Mouse (Mus musculus) hindbrain, embryonic 15.5 days (tissue): ENCODE measurements around the gene Sipa1l3. TPM values are rescaled to one million over a fixed set of nuclear protein-coding genes. Genes with fewer than 3 reads are reported as not detected.

Source experiments
- ATAC-seq: fragments of 200-750 bp; cut with Nextera tagmentation; 2 replicates; pipeline ENCODE4 v1.8.0; 2017; ENCODE audit warnings: low read depth, moderate number of reproducible peaks, moderate TSS enrichment; ENCODE audit not compliant: low FRiP score
- H3K27ac ChIP-seq: fragments of 300-500 bp; sonication (generic); replicated peaks from 2 replicates; pipeline ENCODE4 v1.5.1; 2015; ENCODE audit warnings: mild to moderate bottlenecking, inconsistent platforms
- H3K27me3 ChIP-seq: fragments of 300-500 bp; sonication (generic); 2 replicates; pipeline ENCODE4 v1.6.1; 2015; ENCODE audit warnings: control low read depth, inconsistent platforms
- H3K36me3 ChIP-seq: fragments of 300-500 bp; sonication (generic); 2 replicates; pipeline ENCODE4 v1.6.1; 2015; ENCODE audit warnings: control low read depth, inconsistent platforms
- H3K4me1 ChIP-seq: fragments of 300-500 bp; sonication (generic); replicated peaks from 2 replicates; pipeline ENCODE4 v1.6.1; 2015; ENCODE audit warnings: control low read depth, inconsistent platforms
- H3K4me2 ChIP-seq: fragments of 300-500 bp; sonication (generic); 2 replicates; pipeline ENCODE4 v1.6.1; 2015; ENCODE audit warnings: moderate library complexity, mild to moderate bottlenecking, inconsistent platforms
- H3K4me3 ChIP-seq: fragments of 300-500 bp; sonication (generic); 2 replicates; pipeline ENCODE4 v1.5.1; 2015; ENCODE audit warnings: mild to moderate bottlenecking, inconsistent platforms
- H3K9ac ChIP-seq: fragments of 300-500 bp; sonication (generic); 2 replicates; pipeline ENCODE4 v1.6.1; 2015; ENCODE audit warnings: inconsistent platforms
- H3K9me3 ChIP-seq: fragments of 300-500 bp; sonication (generic); 2 replicates; pipeline ENCODE4 v1.6.1; 2016; ENCODE audit warnings: control low read depth, inconsistent platforms
- WGBS: fragments of 180-500 bp; shearing (Covaris S2); methylation state at CpG from one replicate; pipeline ENCODE4 v1.1.7; 2015; 5-methylcytosine and 5-hydroxymethylcytosine counted together
- polyA plus RNA-seq: library from polyadenylated mRNA; unstranded; fragments of >200 nt; fragmentation: Nextera tagmentation; extraction: Ambion mirVana; gene quantifications from 2 replicates; pipeline ENCODE4 v1.2.1, GENCODE M21; 2015

Gene Sipa1l3
- polyA plus RNA-seq, 1 experiment from 2014 or later: 23.3 TPM

DNA sequence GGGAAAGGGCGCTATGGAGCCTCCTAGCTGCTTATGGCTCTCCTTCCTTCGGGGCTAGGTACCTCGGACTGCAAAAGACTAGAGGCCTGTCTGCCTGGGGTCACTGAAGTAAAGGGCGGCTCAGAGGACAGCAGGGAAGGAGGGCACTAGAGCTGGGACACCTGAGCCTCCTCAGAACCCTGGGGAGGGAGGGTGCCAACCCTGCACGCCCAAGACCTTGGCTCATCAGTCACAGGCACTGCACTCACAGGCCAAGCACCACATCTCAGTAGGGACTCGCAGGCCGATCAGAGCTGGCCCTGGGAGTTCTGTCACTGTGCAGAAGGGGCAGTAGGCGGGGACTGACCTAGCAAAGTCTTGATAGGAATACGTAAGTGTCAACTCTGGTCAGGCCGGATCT, 81.4 kb downstream of the Sipa1l3 start:
- H3K27me3 ChIP-seq: no peaks in the 10 kb centered on the region
- no peak for ATAC-seq
- H3K4me3 ChIP-seq: no peak overlapping the region
- no peaks in the 10 kb centered on the region for H3K36me3 ChIP-seq
- H3K9me3 ChIP-seq: no peaks in the 10 kb centered on the region
- H3K9ac ChIP-seq: no peak overlapping the region
- peaks cover 52% of the 10 kb centered on the region for H3K4me1 ChIP-seq
- no peak overlapping the region for H3K27ac ChIP-seq
- no peak overlapping the region for H3K4me2 ChIP-seq
- 69% methylated on average over 10 of the region's 10 CpGs for WGBS

DNA sequence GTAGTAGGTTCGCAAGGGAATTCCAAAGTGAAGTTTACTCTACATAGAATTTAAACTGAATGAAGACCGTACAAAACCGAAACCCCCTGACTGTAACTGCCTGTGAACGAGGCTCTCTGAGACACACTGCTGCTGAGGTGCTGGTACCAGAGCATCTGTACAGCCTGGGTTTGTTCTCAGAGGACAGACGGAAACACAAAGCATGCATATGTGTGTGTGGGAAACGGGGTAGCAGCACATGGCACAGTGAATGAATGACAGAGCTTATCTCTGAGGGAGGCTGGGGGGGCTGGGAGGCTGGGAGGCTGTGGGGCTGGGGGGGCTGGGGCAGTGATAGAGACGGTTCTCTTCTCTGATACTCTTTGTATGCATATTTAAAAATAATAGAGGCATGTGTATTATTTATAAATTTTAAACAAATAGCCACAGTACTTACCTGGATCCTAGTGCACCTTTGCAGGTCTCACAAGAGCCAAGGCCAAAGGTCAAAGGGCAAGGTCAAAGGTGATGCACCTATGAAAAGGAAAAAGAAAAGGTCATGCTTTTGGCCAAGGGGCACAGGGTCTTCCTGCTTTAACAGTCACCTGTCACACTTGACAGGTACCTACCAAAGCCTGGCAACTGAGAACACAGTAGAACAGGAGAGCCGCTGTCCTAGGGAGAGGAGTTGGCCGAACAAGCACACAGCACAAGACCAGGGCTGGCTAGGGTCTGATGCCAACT, 84.0 kb downstream of the Sipa1l3 start:
- Histone ChIP-seq H3K9me3 (no peaks in the 10 kb centered on the region), H3K27ac (no peak overlapping the region), H3K4me1 (peaks cover 57% of the 10 kb centered on the region), H3K36me3 (no peaks in the 10 kb centered on the region), H3K9ac (no peak overlapping the region), H3K4me3 (no peak overlapping the region), H3K4me2 (no peak overlapping the region), H3K27me3 (no peaks in the 10 kb centered on the region)
- WGBS: 79% methylated on average over 9 of the region's 9 CpGs
- no peak for ATAC-seq

DNA sequence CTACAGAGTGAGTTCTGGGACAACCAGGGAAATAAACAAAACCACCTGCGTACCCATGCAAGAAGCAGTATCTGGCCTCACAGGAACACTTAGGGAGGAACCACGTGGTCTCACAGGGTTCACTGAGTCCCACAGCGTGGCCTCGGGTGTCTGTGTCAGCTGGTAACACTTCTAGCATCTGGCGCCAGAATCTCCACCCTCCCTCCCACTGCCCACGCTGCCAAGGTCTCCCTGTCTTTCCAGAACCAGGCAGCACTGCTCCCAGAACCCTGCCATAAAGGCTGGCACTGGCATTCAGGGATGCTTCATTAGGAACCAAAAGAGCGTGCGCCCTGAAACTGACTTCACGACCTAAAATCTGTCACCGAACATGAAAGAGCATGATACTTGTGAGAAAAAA, 84.7 kb downstream of the Sipa1l3 start:
- no peak for ATAC-seq
- Histone ChIP-seq H3K27me3 (no peaks in the 10 kb centered on the region), H3K27ac (no peak overlapping the region), H3K36me3 (no peaks in the 10 kb centered on the region), H3K4me1 (peaks cover 51% of the 10 kb centered on the region), H3K4me3 (no peak overlapping the region), H3K9me3 (no peaks in the 10 kb centered on the region), H3K4me2 (no peak overlapping the region), H3K9ac (no peak overlapping the region)
- WGBS: 68% methylated on average over 10 of the region's 10 CpGs

DNA sequence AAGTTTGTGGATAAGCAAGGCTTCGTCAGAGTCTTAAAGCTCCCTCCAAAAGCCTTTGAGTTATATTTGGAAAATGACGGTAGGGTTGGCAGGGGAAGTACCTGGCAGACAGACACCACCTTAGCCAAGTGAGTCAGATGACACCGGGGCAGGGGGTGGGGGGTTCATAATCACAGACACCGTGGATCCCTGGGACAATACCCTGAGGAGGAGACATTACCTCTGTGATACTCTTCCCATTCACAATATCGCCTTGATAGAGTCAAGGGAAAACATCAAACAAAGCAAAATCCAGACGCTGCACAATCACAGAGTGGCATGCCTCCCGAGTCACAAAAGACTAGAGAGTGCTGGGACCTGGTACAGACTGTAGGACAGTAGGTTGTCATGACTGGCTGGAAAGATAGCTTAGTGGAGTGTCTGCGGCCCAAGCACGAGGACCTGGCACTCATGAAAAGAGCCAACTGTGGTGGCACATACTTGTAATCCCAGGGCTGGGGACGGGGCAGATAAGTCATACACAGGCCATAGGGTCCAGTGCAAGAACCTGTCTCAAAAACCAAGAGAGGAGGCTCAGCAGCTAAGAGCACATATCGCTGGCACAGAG, 85.4 kb downstream of the Sipa1l3 start:
- 60% methylated on average over 11 of the region's 11 CpGs for WGBS
- no peak for ATAC-seq
- Histone ChIP-seq H3K9ac (no peak overlapping the region), H3K4me1 (peaks cover 44% of the 10 kb centered on the region), H3K27ac (peak overlapping the region; percentile 28; the same call in 1 of the 2 replicates), H3K36me3 (no peaks in the 10 kb centered on the region), H3K4me3 (no peak overlapping the region), H3K27me3 (no peaks in the 10 kb centered on the region), H3K9me3 (no peaks in the 10 kb centered on the region), H3K4me2 (no peak overlapping the region)

DNA sequence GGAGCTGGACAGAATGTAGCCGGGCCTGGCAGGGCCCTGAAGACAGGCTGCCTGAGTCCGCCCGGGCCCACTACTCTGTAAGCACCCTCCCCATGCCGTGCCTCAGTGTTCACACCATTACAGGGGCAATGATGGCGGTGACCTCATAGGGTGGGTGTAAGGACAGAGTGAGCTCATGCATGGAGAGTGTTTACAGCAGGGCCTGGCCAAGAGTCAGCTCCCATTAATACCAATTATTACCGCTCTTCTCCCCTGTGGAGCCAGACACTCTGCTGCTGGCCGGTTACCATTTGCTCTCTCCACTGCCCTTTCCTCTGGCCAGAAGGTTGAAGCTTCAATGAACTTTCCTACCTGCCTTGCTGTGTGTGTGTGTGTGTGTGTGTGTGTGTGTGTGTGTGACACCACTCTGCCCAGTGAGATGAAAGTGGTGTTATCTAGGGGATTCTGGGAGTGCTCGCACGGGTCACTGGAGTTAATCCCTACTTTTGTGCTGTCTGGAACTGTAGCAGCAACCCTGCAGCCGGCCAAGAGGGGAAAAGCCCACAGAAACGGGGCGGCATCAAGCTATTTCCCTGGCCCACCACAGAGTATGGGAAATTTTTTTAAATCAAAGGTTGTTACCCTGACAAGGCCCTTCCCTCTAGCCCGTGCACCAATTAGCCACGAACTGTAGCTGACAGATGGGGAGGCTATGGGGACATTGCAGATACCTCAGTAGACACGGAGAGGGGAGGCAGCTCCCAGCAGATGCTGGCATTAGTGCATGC, 86.1 kb downstream of the Sipa1l3 start:
- no peaks in the 10 kb centered on the region for H3K36me3 ChIP-seq
- peaks cover 46% of the 10 kb centered on the region for H3K4me1 ChIP-seq
- H3K9me3 ChIP-seq: no peaks in the 10 kb centered on the region
- H3K4me2 ChIP-seq: no peak overlapping the region
- ATAC-seq: peak; percentile 51; the same call in 1 of the 2 replicates
- 0 out of 2 replicates have a peak overlapping the region, but pooled peaks have one; percentile 28 for H3K27ac ChIP-seq
- H3K4me3 ChIP-seq: no peak overlapping the region
- no peaks in the 10 kb centered on the region for H3K27me3 ChIP-seq
- no peak overlapping the region for H3K9ac ChIP-seq
- 23% methylated on average over 15 of the region's 15 CpGs for WGBS

DNA sequence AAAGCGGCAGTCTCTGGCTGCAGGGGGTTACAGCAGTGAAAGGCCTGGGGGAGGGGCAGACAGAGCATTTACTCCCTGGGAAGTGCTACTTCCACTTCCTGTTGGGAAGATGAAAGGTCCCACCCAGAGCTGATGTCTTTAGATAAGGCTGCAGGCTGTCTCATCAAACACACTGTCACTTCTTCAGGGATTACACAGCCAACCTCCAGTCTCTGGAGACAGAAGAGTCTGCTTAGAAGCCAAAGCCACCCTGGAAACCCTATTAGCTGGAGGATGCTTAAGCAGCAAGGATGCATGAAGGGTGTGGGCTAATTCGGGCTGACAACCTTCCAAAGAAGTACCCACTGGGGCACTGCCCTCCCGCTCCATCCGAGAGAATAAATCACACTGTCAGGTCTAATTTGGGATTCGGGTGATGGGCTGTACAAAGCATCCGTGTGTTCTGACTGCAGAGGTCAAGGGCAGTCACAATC, 87.7 kb downstream of the Sipa1l3 start:
- WGBS: 9% methylated on average over 6 of the region's 6 CpGs
- Histone ChIP-seq H3K4me1 (peaks cover 46% of the 10 kb centered on the region), H3K9ac (no peak overlapping the region), H3K36me3 (no peaks in the 10 kb centered on the region), H3K4me3 (no peak overlapping the region), H3K27ac (peak overlapping the region; percentile 12), H3K27me3 (no peaks in the 10 kb centered on the region), H3K4me2 (no peak overlapping the region), H3K9me3 (no peaks in the 10 kb centered on the region)
- ATAC-seq: peak; percentile 20; the same call in 1 of the 2 replicates

DNA sequence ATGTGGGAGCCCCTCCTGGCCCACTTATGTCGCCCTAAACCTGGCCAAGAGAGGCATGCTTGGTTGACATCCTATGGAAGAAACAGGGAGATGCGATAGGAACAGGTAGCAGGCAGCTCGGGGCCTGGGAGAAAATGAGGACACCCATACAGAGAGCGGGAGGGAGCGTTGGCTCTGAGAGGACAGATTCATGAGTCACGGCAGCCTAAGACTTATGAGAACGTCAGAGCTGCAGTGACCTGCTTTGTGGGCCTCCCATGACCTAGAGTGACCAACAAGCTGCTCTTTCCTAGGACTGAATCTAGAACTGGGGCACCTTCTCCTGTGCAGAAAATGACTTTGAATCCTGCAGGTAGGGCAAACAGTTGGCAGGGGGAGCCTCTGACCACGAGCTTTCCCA, 92.4 kb downstream of the Sipa1l3 start:
- Histone ChIP-seq H3K36me3 (no peaks in the 10 kb centered on the region), H3K27me3 (no peaks in the 10 kb centered on the region), H3K4me2 (no peak overlapping the region), H3K27ac (no peak overlapping the region), H3K4me3 (no peak overlapping the region), H3K9me3 (no peaks in the 10 kb centered on the region), H3K9ac (no peak overlapping the region), H3K4me1 (peaks cover 39% of the 10 kb centered on the region)
- ATAC-seq: no peak
- 87% methylated on average over 8 of the region's 8 CpGs for WGBS

DNA sequence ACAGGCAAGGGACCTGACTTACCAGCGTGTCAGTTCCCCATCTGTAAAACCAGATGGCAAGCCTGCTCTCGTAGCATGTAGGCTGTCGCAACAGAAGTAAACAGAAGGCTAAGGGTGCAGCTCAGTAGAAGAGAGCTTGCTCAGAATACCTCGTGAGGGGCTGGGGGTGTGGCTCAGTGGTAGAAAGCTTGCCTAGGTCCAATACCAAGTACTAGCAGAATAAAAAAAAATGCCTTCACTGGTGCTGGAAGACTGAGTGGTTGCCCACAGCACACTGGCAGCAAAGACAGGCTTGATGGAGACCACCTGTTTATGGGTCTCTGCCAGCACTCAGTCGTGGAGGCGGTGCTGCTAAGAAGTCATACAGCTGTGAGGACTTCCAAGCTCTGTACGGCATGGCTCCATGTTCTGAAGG, 93.0 kb downstream of the Sipa1l3 start:
- Histone ChIP-seq H3K4me1 (peaks cover 35% of the 10 kb centered on the region), H3K4me2 (no peak overlapping the region), H3K9ac (no peak overlapping the region), H3K4me3 (no peak overlapping the region), H3K9me3 (no peaks in the 10 kb centered on the region), H3K27ac (no peak overlapping the region), H3K36me3 (no peaks in the 10 kb centered on the region), H3K27me3 (no peaks in the 10 kb centered on the region)
- ATAC-seq: no peak
- 67% methylated on average over 7 of the region's 7 CpGs for WGBS

DNA sequence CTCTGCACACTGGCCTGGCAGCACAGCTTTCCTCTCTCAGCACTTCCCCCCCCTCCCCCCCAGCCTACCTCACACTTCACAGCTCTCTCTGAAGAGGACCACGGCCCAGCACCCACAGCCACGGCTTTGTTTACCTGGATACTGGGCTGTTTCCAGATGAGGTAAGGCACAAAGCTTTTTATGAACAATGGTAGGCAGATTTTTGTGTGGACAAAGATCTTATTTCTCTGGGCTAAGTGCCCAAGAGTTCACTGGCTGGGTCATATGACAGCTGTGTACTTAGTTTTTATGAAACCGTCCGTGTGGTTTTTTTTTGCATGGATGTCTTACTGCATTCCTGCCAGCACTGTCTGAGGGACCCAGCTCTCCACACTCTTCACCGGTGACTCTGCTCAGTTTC, 93.8 kb downstream of the Sipa1l3 start:
- Histone ChIP-seq H3K9me3 (no peaks in the 10 kb centered on the region), H3K9ac (no peak overlapping the region), H3K4me2 (no peak overlapping the region), H3K4me3 (no peak overlapping the region), H3K27me3 (no peaks in the 10 kb centered on the region), H3K36me3 (no peaks in the 10 kb centered on the region), H3K4me1 (peaks cover 30% of the 10 kb centered on the region), H3K27ac (no peak overlapping the region)
- 63% methylated on average over 5 of the region's 5 CpGs for WGBS
- no peak for ATAC-seq

DNA sequence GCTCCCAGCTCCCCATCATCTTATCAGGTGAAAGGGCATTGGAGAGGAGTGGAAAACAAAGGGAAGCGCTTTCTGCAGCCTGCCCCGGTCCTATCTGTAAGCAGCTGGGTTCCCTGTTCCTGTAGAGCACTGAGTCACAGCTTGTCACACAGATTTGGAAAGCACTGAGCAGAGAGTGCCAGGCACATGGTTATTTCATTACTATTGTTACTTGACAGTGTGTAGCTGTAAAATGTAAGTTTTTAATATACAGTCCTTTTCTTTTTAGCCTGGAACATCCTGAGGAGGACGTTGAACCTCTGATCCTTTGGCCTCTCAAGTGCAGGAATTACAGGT, 96.6 kb downstream of the Sipa1l3 start:
- WGBS: 24% methylated on average over 3 of the region's 3 CpGs
- H3K9me3 ChIP-seq: no peaks in the 10 kb centered on the region
- H3K27ac ChIP-seq: peak overlapping the region; percentile 40
- ATAC-seq: no peak
- no peak overlapping the region for H3K9ac ChIP-seq
- H3K4me3 ChIP-seq: no peak overlapping the region
- no peaks in the 10 kb centered on the region for H3K36me3 ChIP-seq
- peaks cover 34% of the 10 kb centered on the region for H3K4me1 ChIP-seq
- no peaks in the 10 kb centered on the region for H3K27me3 ChIP-seq
- H3K4me2 ChIP-seq: no peak overlapping the region

DNA sequence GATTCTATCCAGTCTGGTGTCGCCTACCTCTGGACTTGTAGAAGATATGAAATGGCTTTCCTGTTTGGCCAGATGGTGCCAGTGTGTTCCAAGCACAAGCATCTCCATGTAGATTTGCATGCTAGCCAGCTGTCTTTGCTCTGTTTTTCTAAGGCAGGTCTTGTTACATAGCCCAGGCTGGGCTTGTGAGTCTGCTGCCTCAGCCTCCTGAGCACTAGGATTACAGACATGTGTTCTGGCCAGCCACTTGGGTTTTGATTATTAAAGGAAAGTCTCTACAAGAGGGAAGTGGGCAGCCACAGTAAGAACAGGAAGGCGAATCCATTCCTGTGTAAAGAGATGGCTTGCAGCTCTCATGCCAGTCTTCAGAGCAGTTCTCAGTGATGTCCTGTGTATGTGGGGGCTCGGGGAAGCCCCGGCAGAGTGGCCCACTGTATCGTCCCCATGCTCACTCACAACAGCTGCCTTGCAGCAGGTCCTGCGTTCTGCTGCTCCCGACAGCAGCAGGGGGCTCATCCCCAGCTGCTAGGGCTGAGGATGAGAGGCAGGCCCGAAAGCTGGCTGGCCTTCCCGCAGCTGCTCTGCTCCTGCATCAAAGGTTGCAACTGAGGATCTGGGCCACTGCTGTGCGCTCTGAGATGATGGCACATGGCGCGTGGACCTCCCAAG, 97.1 kb downstream of the Sipa1l3 start:
- WGBS: 26% methylated on average over 12 of the region's 12 CpGs
- Histone ChIP-seq H3K4me1 (peaks cover 34% of the 10 kb centered on the region), H3K4me3 (no peak overlapping the region), H3K4me2 (no peak overlapping the region), H3K27ac (peak overlapping the region; percentile 40), H3K9ac (no peak overlapping the region), H3K27me3 (no peaks in the 10 kb centered on the region), H3K36me3 (no peaks in the 10 kb centered on the region), H3K9me3 (no peaks in the 10 kb centered on the region)
- ATAC-seq: no peak

DNA sequence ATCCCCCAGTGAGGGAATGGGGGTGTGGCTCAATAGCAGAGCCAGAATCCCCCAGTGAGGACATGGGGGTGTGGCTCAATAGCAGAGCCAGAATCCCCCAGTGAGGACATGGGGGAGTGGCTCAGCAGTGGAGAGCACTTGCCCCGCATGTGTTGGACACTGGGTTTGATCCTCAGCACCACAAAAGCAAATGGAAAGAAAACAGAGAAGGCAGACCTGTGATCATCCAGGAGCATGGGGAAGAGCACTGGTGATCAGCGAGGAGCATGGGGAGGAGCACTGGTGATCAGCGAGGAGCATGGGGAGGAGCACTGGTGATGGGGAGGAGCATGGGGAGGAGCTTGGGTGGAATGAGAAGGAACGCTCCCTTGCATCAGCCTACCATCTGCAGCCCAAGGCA, 98.6 kb downstream of the Sipa1l3 start:
- Histone ChIP-seq H3K4me1 (peaks cover 23% of the 10 kb centered on the region), H3K4me2 (no peak overlapping the region), H3K9ac (no peak overlapping the region), H3K27ac (no peak overlapping the region), H3K4me3 (no peak overlapping the region), H3K27me3 (no peaks in the 10 kb centered on the region), H3K9me3 (no peaks in the 10 kb centered on the region), H3K36me3 (no peaks in the 10 kb centered on the region)
- 61% methylated on average over 4 of the region's 4 CpGs for WGBS
- ATAC-seq: no peak
